Mouse (Mus musculus): ENCODE results near the gene Kcnj4. TPM values are rescaled to one million over a fixed set of nuclear protein-coding genes. Genes with fewer than 3 reads are reported as not detected.
"Not testable (repeated sequence)": the region's sequence is repeated elsewhere in the genome, so short reads cannot be mapped to it uniquely, and the experiment has no call there.

Kcnj4 gene
- polyA plus RNA-seq, 1 experiment from 2014 or later, result 0.09 TPM

DNA sequence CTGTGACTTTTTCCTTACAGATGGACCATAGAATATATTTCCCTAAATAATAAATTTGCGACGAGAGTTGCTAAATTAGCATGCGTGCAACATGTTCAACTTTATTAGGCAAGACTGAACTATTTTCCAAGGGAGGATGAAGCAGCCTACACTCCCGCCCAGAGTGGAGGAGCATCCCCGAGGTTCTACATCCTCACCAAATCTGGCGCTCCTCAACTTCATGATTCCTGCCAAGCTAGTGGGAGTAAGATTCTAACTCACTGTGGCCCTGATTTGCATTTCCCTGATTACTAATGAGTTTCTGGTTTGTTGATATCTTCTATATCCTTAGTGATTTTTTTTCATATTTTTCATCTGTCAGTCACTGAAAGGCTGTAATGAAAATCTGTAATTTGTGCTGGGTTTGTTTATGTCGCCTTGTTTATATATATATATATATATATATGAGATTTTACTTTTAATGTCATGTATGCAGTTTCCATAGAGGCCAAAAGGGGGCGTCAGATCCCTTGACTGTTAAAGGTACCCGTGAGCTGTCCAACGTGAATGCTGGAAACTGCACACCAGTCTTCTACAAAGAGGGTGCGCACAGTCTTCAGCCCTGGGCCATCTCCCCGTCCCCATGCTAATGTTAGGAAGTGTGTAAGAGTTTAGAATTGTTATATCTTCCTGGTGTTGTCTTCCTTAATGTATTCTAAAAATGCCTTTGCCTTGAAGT lies 31.2 kb downstream of the Kcnj4 start:
- no peak for ATAC-seq (ENCODE audit: borderline replicate concordance, extremely low read depth, low FRiP score, low TSS enrichment)
- 50% methylated on average over 12 of the region's 12 CpGs for WGBS

DNA sequence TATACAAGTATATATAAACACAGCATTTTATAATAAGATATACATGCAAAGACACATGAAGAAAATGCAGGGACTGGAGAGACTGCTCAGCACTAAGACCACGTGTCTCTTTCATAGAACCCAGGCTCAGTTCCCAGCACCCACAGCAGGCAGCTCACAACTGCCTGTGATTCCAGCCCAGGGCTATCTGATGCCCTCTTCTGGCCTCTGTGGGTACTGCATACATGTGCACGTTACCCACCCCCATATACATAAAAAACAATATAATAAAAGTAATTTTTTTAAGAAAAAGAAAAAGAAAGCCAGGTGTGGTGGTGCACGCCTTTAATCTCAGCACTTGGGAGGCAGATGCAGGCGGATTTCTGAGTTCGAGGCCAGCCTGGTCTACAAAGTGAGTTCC lies 32.0 kb downstream of the Kcnj4 start:
- no peaks in the 10 kb centered on the region for H3K36me3 ChIP-seq
- WGBS, result 85% methylated on average over 5 of the region's 5 CpGs
- H3K27ac ChIP-seq, result no peak overlapping the region
- no peak overlapping the region for H3K9ac ChIP-seq
- no peak overlapping the region for H3K4me3 ChIP-seq
- ATAC-seq (ENCODE audit: borderline replicate concordance, extremely low read depth, low FRiP score, low TSS enrichment), result no peak
- no peaks in the 10 kb centered on the region for H3K4me1 ChIP-seq
- no peaks in the 10 kb centered on the region for H3K27me3 ChIP-seq
- no peak overlapping the region for H3K4me2 ChIP-seq
- no peaks in the 10 kb centered on the region for H3K9me3 ChIP-seq

More for the DNA sequence above, 31.2 kb downstream of the Kcnj4 start:
- no peaks in the 10 kb centered on the region for H3K27me3 ChIP-seq
- H3K4me3 ChIP-seq, result no peak overlapping the region
- no peaks in the 10 kb centered on the region for H3K9me3 ChIP-seq
- H3K27ac ChIP-seq, result no peak overlapping the region
- H3K4me2 ChIP-seq, result no peak overlapping the region
- no peaks in the 10 kb centered on the region for H3K4me1 ChIP-seq
- no peak overlapping the region for H3K9ac ChIP-seq
- no peaks in the 10 kb centered on the region for H3K36me3 ChIP-seq

DNA sequence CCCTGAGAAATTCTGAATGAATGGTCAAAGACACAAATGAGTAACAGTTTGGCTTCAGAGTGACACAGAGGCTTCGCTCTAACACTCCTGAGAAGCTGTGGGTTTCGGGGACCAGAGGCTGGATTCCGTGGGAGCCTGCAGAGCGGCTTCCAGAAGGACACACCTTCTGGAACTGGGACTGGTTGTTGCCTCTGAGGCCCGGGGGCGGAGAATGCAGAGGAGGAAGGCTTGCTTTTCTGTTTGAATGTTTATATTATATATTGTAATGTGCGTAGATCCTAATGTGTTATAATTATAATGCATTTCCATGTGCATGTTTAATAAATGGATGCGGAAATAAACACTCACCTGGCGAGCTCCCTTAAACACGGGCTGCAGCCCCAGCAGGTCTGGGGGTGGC lies 33.9 kb downstream of the Kcnj4 start:
- Histone ChIP-seq H3K27ac (no peak overlapping the region), H3K4me1 (0 out of 2 replicates have a peak, but pooled peaks cover 3% of the 10 kb centered on the region), H3K4me2 (peak overlapping the region; percentile 37; the same call in 1 of the 2 replicates), H3K9me3 (no peaks in the 10 kb centered on the region), H3K36me3 (no peaks in the 10 kb centered on the region), H3K9ac (no peak overlapping the region), H3K27me3 (no peaks in the 10 kb centered on the region), H3K4me3 (no peak overlapping the region)
- no peak for ATAC-seq (ENCODE audit: borderline replicate concordance, extremely low read depth, low FRiP score, low TSS enrichment)
- 49% methylated on average over 10 of the region's 10 CpGs for WGBS

DNA sequence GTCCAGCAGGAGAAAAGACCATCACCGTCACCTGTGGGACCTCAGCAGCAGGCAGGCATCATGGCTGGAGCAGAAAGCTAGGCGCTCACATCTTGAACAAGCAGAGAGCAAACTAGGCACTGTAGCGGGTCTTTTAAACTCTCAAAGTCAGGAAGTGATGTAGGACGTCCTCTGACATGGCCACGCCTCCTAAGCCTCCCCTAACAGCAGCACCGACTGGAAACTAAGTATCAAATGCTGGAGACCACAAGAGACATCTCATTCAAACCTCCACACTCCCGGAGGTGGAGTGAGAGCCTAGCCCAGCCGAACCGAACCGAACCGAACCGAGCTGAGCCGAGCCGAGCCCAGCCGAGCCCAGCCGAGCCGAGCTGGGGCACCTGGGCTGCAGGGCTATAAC lies 34.5 kb downstream of the Kcnj4 start:
- H3K4me2 ChIP-seq, result peak overlapping the region; percentile 37
- no peak overlapping the region for H3K27ac ChIP-seq
- 0 out of 2 replicates have a peak, but pooled peaks cover 3% of the 10 kb centered on the region for H3K4me1 ChIP-seq
- no peak overlapping the region for H3K9ac ChIP-seq
- H3K4me3 ChIP-seq, result peak overlapping the region; percentile 22; the same call in 1 of the 2 replicates
- H3K36me3 ChIP-seq, result no peaks in the 10 kb centered on the region
- 26% methylated on average over 17 of the region's 17 CpGs for WGBS
- H3K9me3 ChIP-seq, result no peaks in the 10 kb centered on the region
- ATAC-seq (ENCODE audit: borderline replicate concordance, extremely low read depth, low FRiP score, low TSS enrichment), result no peak
- H3K27me3 ChIP-seq, result no peaks in the 10 kb centered on the region

DNA sequence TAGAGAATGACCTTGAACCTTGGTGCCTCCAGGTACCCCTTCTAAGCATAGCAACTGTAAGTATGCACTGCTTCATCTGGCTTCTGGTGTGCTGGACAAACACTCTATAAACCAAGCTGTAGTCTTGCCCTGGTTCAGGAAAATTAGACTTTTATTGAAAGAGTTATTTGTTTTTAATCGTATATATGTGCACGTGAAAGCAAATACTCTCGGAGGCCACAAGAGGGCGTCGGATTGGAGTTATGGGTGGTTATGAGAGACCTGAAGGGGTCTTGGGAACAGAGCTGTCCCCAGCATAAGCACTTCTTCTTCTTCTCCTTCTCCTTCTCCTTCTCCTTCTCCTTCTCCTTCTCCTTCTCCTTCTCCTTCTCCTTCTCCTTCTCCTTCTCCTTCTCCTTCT lies 35.5 kb downstream of the Kcnj4 start:
- no peak for ATAC-seq (ENCODE audit: borderline replicate concordance, extremely low read depth, low FRiP score, low TSS enrichment)
- 56% methylated on average over 5 of the region's 5 CpGs for WGBS
- no peaks in the 10 kb centered on the region for H3K36me3 ChIP-seq
- no peak overlapping the region for H3K4me3 ChIP-seq
- no peak overlapping the region for H3K9ac ChIP-seq
- H3K4me2 ChIP-seq, result no peak overlapping the region
- no peaks in the 10 kb centered on the region for H3K27me3 ChIP-seq
- H3K9me3 ChIP-seq, result no peaks in the 10 kb centered on the region
- 0 out of 2 replicates have a peak, but pooled peaks cover 3% of the 10 kb centered on the region for H3K4me1 ChIP-seq
- no peak overlapping the region for H3K27ac ChIP-seq

DNA sequence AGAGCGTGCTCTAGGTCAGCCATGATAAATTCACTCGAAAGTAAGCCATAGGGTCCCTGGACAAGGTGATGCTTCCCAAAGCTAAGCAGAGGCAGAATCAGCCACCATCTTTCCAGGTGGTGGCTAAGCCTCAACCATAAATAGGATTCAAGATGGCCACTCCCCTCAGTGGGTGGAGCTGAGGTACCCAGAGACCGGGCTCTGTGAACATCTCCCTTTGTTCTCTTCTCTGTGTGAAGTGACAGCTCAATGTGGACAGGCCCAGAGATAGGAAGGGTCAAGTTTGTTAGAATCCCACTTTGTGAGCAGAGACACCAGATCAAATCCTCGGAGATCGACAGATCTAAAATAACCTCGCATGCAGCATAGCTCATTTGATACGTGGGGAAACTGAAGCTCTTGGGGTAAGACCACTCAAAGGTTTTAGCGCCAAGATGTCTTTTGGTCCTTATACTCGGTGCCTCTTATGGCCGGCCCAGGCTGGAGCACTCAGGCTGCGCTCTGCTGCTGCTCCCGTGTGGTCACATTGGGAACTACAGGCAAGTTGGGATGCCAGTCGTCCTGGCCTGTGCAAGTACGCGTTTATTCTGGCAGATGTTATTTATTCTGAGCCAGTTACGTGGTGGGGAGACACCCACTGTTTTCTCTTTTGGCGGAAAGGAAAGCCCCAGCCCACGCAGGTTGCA lies 38.3 kb downstream of the Kcnj4 start:
- Histone ChIP-seq H3K9ac (no peak overlapping the region), H3K27me3 (peaks cover 13% of the 10 kb centered on the region), H3K27ac (no peak overlapping the region), H3K4me2 (no peak overlapping the region), H3K4me3 (no peak overlapping the region), H3K9me3 (no peaks in the 10 kb centered on the region), H3K4me1 (0 out of 2 replicates have a peak, but pooled peaks cover 3% of the 10 kb centered on the region), H3K36me3 (no peaks in the 10 kb centered on the region)
- ATAC-seq (ENCODE audit: borderline replicate concordance, extremely low read depth, low FRiP score, low TSS enrichment), result peak; percentile 71
- whole genome bisulfite sequencing, result 5% methylated on average over 18 of the region's 18 CpGs

DNA sequence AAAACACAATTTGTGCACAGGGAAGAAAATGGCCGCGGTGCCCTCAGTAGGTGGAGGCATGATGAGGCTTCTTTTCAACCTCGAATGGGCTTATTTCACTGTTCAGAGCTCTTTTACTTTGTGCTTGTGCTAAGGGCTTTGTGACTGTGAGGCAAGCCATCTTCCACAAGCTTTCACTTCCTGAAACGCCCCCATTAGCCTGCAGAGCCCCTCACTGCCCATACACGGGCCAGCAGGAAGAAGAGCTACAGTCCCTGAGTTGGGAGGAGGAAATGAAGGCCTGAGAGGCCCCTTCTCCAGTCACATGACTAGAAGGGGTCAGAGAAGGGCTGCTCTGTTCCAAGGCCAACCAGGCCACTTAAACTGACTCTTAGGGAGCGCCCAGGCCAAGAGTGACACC lies 48.5 kb downstream of the Kcnj4 start:
- no peak for ATAC-seq (ENCODE audit: borderline replicate concordance, extremely low read depth, low FRiP score, low TSS enrichment)

DNA sequence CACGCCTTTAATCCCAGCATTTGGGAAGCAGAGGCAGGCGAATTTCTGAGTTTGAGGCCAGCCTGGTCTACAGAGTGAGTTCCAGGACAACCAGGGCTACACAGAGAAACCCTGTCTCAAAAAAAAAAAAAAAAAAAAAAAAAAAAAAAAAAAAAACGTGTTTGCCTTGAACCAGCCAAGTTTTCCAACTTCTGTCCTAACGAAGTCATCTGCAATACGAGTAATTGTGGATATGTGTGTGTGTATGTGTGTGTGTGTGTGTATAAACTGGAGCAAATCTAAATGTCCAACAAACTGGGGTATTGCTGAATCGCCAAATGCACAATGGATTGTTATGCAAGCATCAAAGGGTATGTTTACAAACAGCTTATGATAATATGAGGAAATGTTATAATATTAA lies 48.9 kb downstream of the Kcnj4 start:
- H3K27me3 ChIP-seq; H3K36me3 ChIP-seq; H3K9me3 ChIP-seq; ATAC-seq (ENCODE audit: borderline replicate concordance, extremely low read depth, low FRiP score, low TSS enrichment); H3K9ac ChIP-seq; H3K4me3 ChIP-seq: not testable (repeated sequence)
- WGBS, result 38% methylated on average over 6 of the region's 6 CpGs
- H3K27ac ChIP-seq, result 0 out of 2 replicates have a peak overlapping the region, but pooled peaks have one; percentile 34
- peaks cover 22% of the 10 kb centered on the region for H3K4me1 ChIP-seq
- H3K4me2 ChIP-seq, result peak overlapping the region; percentile 73

More for the DNA sequence above, 48.5 kb downstream of the Kcnj4 start:
- WGBS, result 59% methylated on average over 6 of the region's 6 CpGs
- Histone ChIP-seq H3K4me2 (no peak overlapping the region), H3K9me3 (no peaks in the 10 kb centered on the region), H3K4me1 (peaks cover 22% of the 10 kb centered on the region), H3K36me3 (no peaks in the 10 kb centered on the region), H3K27ac (peak overlapping the region; percentile 34), H3K27me3 (peaks cover 11% of the 10 kb centered on the region), H3K4me3 (no peak overlapping the region), H3K9ac (no peak overlapping the region)

DNA sequence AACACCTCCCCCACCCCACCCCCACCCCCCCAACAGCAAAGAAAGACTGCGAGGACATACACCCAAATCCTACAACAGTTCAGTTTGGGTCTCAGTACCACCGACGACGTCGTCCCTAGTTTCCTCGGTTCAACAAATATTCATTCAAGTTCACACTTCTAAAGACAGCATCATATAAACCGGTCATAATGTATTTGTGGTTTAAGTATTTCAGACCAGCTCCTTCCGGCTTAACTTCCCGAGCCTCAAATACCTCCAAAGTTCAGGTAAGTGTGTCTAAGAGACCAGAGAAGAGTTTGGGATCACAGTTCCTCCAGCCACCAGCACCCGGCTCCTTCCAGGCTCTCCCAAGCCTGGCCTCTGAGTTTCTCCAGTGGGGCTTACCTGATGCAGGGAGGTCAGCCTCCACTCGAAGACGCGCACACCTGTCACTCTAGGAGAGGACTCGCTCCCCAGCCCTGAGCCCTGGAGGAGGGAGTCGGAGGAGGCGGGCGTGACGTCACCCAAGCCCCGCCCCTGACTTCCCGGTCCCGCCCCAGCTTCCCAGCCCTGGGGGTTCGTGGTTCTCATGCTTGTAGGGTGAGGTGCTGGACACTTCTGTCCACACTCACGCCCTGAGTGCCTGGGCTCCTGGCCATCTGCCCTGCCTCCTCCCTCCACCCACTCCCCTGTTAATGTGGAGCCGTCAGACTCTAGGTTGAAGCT lies 49.8 kb downstream of the Kcnj4 start, which contains the start of gene Csnk1e:
Csnk1e (minus strand) TSS at position 461 of the 705 bp plus-strand sequence.
- Histone ChIP-seq H3K4me2 (peak within 1 kb of the TSS; percentile 73), H3K9me3 (no peaks in the 10 kb centered on the region), H3K4me1 (peaks cover 22% of the 10 kb centered on the region), H3K36me3 (no peaks in the 10 kb centered on the region), H3K27ac (peak within 1 kb of the TSS; percentile 64), H3K4me3 (peak within 1 kb of the TSS; percentile 23), H3K9ac (peak within 1 kb of the TSS; percentile 23; the same call in 1 of the 2 replicates), H3K27me3 (no peaks in the 10 kb centered on the region)
- 2% methylated on average over 24 of the region's 24 CpGs for WGBS
- peak; percentile 84 for ATAC-seq (ENCODE audit: borderline replicate concordance, extremely low read depth, low FRiP score, low TSS enrichment)

DNA sequence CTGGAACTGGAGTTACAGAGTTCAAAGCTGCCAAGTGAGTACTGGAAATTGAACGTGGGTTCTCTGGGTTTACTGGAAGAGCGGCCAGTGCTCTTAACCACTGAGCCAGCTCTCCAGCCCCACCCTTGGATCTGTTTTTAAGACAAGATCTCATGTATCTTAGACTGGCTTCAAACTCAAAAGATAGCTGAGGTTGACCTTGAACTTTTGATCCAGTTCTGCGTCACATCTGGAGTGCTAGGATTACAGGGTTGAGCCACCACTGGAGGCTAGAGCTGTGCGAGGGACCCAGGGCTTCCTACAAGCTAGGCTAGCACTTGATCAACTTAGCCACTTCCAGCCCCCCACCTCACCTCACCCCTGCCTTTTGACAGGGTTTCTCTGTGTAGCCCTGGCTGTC lies 51.2 kb downstream of the Kcnj4 start:
- Histone ChIP-seq H3K27me3 (no peaks in the 10 kb centered on the region), H3K9me3 (no peaks in the 10 kb centered on the region), H3K4me1 (peaks cover 22% of the 10 kb centered on the region), H3K4me3 (no peak overlapping the region), H3K9ac (no peak overlapping the region), H3K4me2 (no peak overlapping the region), H3K27ac (no peak overlapping the region), H3K36me3 (no peaks in the 10 kb centered on the region)
- 85% methylated on average over 4 of the region's 4 CpGs for WGBS
- no peak for ATAC-seq (ENCODE audit: borderline replicate concordance, extremely low read depth, low FRiP score, low TSS enrichment)

DNA sequence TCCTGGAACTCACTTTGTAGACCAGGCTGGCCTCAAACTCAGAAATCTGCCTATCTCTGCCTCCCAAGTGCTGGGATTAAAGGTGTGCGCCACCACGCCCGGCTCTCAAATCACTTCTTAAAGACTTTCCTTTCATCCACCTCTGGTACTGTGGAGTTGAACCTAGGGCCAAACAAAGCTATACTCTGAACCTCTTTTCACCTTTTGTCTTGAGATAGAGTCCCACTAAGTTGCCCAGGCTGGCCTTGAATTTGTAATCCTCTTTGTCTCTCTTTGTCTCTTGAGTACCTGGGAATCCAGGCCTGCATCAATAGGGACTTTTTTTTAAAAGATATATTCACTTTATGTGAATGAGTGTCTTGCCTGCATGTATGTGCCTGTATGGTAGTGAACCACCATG lies 57.0 kb downstream of the Kcnj4 start:
- 93% methylated on average over 3 of the region's 3 CpGs for WGBS
- H3K27ac ChIP-seq, result no peak overlapping the region
- H3K9me3 ChIP-seq, result no peaks in the 10 kb centered on the region
- ATAC-seq (ENCODE audit: borderline replicate concordance, extremely low read depth, low FRiP score, low TSS enrichment), result no peak
- no peaks in the 10 kb centered on the region for H3K27me3 ChIP-seq
- no peak overlapping the region for H3K4me3 ChIP-seq
- no peak overlapping the region for H3K4me2 ChIP-seq
- no peaks in the 10 kb centered on the region for H3K36me3 ChIP-seq
- no peak overlapping the region for H3K9ac ChIP-seq
- H3K4me1 ChIP-seq, result peaks cover 4% of the 10 kb centered on the region; the same call in 1 of the 2 replicates
